Mouse (Mus musculus) v-Abl transformed pro-B cells (cell line): ENCODE data around the gene Tshz2.
"Not testable (repeated sequence)": the region's sequence is repeated elsewhere in the genome, so short reads cannot be mapped to it uniquely, and the experiment has no call there.

Experiments
- in situ Hi-C, 2 experiments: fragments of 400-800 bp; cut with MboI; formaldehyde crosslinking; loops; one replicate each; pipeline ENCODE4 v1.15.1; 2025; ENCODE audit not compliant: unreplicated experiment in 2 of 2

Gene Tshz2

GRCm38 (mm10) chr2:169632338-169633151, at the start of gene Tshz2:
Gene Tshz2, plus strand, starts transcription at chr2:169633013.
- in situ Hi-C loops = no loop called here

GRCm38 (mm10) chr2:169583476-169583875, 49.3 kb upstream of the Tshz2 start:
- in situ Hi-C loops = no loop called here

GRCm38 (mm10) chr2:169584745-169585456, 47.9 kb upstream of the Tshz2 start:
- in situ Hi-C loops = no loop called here

GRCm38 (mm10) chr2:169585631-169586285, 47.1 kb upstream of the Tshz2 start:
- in situ Hi-C loops = no loop called here

- in situ Hi-C loops = no loop called here
Measured at GRCm38 (mm10) chr2:169586688-169587087, 46.1 kb upstream of the Tshz2 start.

GRCm38 (mm10) chr2:169587645-169588044, 45.2 kb upstream of the Tshz2 start, which contains the start of gene Gm11011:
Gene Gm11011, minus strand, starts transcription at chr2:169587745.
- in situ Hi-C loops = not testable (repeated sequence)

- in situ Hi-C loops = no loop called here
Measured at GRCm38 (mm10) chr2:169589697-169590096, 43.1 kb upstream of the Tshz2 start.

GRCm38 (mm10) chr2:169590412-169590811, 42.4 kb upstream of the Tshz2 start:
- in situ Hi-C loops = no loop called here

GRCm38 (mm10) chr2:169593742-169594141, 39.1 kb upstream of the Tshz2 start:
- in situ Hi-C loops = no loop called here

GRCm38 (mm10) chr2:169597357-169597756, 35.5 kb upstream of the Tshz2 start:
- in situ Hi-C loops = no loop called here

- in situ Hi-C loops = no loop called here
Measured at GRCm38 (mm10) chr2:169597971-169598370, 34.8 kb upstream of the Tshz2 start.

GRCm38 (mm10) chr2:169599591-169599990, 33.2 kb upstream of the Tshz2 start:
- in situ Hi-C loops = no loop called here

GRCm38 (mm10) chr2:169600163-169600562, 32.6 kb upstream of the Tshz2 start:
- in situ Hi-C loops = no loop called here

GRCm38 (mm10) chr2:169606901-169607678, 25.7 kb upstream of the Tshz2 start:
- in situ Hi-C loops = no loop called here

- in situ Hi-C loops = no loop called here
Measured at GRCm38 (mm10) chr2:169607787-169608186, 25.0 kb upstream of the Tshz2 start.

- in situ Hi-C loops = no loop called here
Measured at GRCm38 (mm10) chr2:169609956-169610355, 22.9 kb upstream of the Tshz2 start.

GRCm38 (mm10) chr2:169610882-169611281, 21.9 kb upstream of the Tshz2 start:
- in situ Hi-C loops = no loop called here

GRCm38 (mm10) chr2:169611557-169611956, 21.3 kb upstream of the Tshz2 start:
- in situ Hi-C loops = no loop called here

GRCm38 (mm10) chr2:169614683-169615082, 18.1 kb upstream of the Tshz2 start:
- in situ Hi-C loops = no loop called here

- in situ Hi-C loops = no loop called here
Measured at GRCm38 (mm10) chr2:169615998-169616397, 16.8 kb upstream of the Tshz2 start.
